Mouse (Mus musculus): ENCODE measurements at regions not wholly inside any gene's neighbourhood (a gene's known extent, or its start where the extent isn't known, plus 50 kb on each side); places are given as distances from the start of the nearest gene placed in this dataset.

GRCm38 (mm10) chr2:51443946-51444345 lies 183.4 kb upstream of the Tas2r134 start:
- H3K9ac ChIP-seq (ENCODE audit: control insufficient read depth, low read depth, low read length, poor library complexity, severe bottlenecking): no peak overlapping the region

DNA sequence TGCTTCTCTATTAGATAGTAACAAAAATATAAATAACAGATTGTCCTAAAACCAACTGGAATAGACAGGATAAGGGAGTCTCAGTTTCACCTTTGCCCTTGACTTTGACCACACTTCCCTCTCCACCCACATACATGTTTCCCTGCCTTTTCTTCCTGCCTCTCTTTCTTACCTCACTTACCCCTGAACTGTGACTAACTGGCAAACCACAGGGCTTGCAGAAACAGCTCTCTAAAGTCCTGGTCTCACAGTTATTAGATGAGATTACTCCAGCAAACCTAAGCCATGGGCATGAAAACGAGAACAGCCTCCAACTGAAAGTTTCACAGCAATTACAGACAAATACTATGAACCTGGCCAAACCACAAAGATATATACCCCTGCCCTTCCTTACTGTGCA lies 188.3 kb upstream of the Tas2r134 start:
- H3K27ac ChIP-seq (ENCODE audit: control insufficient read depth, low read depth, low read length): no peak overlapping the region
- no peak overlapping the region for H3K4me3 ChIP-seq (ENCODE audit: control insufficient read depth in 1 of 2, insufficient read depth in 1 of 2, low read depth in 2 of 2, low read length in 2 of 2)
- no peaks in the 10 kb centered on the region for H3K4me1 ChIP-seq (ENCODE audit: control insufficient read depth in 1 of 2, insufficient read depth in 2 of 2, low read length in 2 of 2)
- no peak overlapping the region for H3K9ac ChIP-seq (ENCODE audit: control insufficient read depth, low read depth, low read length, poor library complexity, severe bottlenecking)
- TF ChIP-seq ELF1 (IDR thresholded peaks at IDR 0.05; ENCODE audit: low read depth, low read length): no peak
- TF ChIP-seq KAT2A (conservative IDR thresholded peaks at IDR 0.05; ENCODE audit: low read depth, low read length): no peak
- no peak for TF ChIP-seq UBTF (IDR thresholded peaks at IDR 0.05; ENCODE audit: borderline replicate concordance, insufficient read depth, low read depth, low read length)
- no peak for TF ChIP-seq TBP (IDR thresholded peaks at IDR 0.05; ENCODE audit: low read depth, low read length)
- TF ChIP-seq POLR2AphosphoS5 (IDR thresholded peaks at IDR 0.05; ENCODE audit: borderline replicate concordance, low read depth, low read length): no peak
- TF ChIP-seq SIN3A (IDR thresholded peaks at IDR 0.05; ENCODE audit: low read length): no peak
- TF ChIP-seq JUND (IDR thresholded peaks at IDR 0.05; ENCODE audit: low read depth, low read length): no peak
- TF ChIP-seq MYB (IDR thresholded peaks at IDR 0.05; ENCODE audit: low read depth, low read length): no peak
- no peak for TF ChIP-seq CHD1 (IDR thresholded peaks at IDR 0.05; ENCODE audit: low read depth, low read length)
- no peak for TF ChIP-seq NRF1 (IDR thresholded peaks at IDR 0.05; ENCODE audit: insufficient read depth, low read depth, low read length, poor library complexity, severe bottlenecking)
- TF ChIP-seq CHD2 (IDR thresholded peaks at IDR 0.05; ENCODE audit: low read length): no peak
- no peak for TF ChIP-seq NELFE (IDR thresholded peaks at IDR 0.05; ENCODE audit: low read depth, low read length)
- no peak for TF ChIP-seq MXI1 (IDR thresholded peaks at IDR 0.05; ENCODE audit: low read depth, low read length)
- H3K36me3 ChIP-seq (ENCODE audit: control insufficient read depth in 1 of 2, insufficient read depth in 2 of 2, low read length in 2 of 2): no peaks in the 10 kb centered on the region
- no peaks in the 10 kb centered on the region for H3K9me3 ChIP-seq (replicated peaks; ENCODE audit: insufficient read depth, low read length)
- no peak for DNase-seq (ENCODE audit: low read depth, low spot score)
- no peaks in the 10 kb centered on the region for H3K79me2 ChIP-seq (ENCODE audit: control insufficient read depth, insufficient read depth, low read length, poor library complexity)
- no peaks in the 10 kb centered on the region; a peak in 1 of 4 replicates for H3K27me3 ChIP-seq (ENCODE audit: control insufficient read depth in 1 of 2, insufficient read depth in 2 of 2, low read length in 2 of 2)

More at GRCm38 (mm10) chr2:51443946-51444345, 183.4 kb upstream of the Tas2r134 start:
- no peak overlapping the region for H3K4me3 ChIP-seq (ENCODE audit: control insufficient read depth in 1 of 2, insufficient read depth in 1 of 2, low read depth in 2 of 2, low read length in 2 of 2)
- H3K4me1 ChIP-seq (ENCODE audit: control insufficient read depth in 1 of 2, insufficient read depth in 2 of 2, low read length in 2 of 2): no peaks in the 10 kb centered on the region
- H3K79me2 ChIP-seq (ENCODE audit: control insufficient read depth, insufficient read depth, low read length, poor library complexity): no peaks in the 10 kb centered on the region
- no peaks in the 10 kb centered on the region for H3K9me3 ChIP-seq (replicated peaks; ENCODE audit: insufficient read depth, low read length)
- no peaks in the 10 kb centered on the region; a peak in 1 of 4 replicates for H3K27me3 ChIP-seq (ENCODE audit: control insufficient read depth in 1 of 2, insufficient read depth in 2 of 2, low read length in 2 of 2)
- no peak for DNase-seq (ENCODE audit: low read depth, low spot score)
- H3K27ac ChIP-seq (ENCODE audit: control insufficient read depth, low read depth, low read length): no peak overlapping the region
- no peak for TF ChIP-seq SMC3 (IDR thresholded peaks at IDR 0.05; ENCODE audit: low read depth, low read length)
- no peak for TF ChIP-seq UBTF (IDR thresholded peaks at IDR 0.05; ENCODE audit: borderline replicate concordance, insufficient read depth, low read depth, low read length)
- TF ChIP-seq MYC (IDR thresholded peaks at IDR 0.05; ENCODE audit: low read depth, low read length): no peak
- no peak for TF ChIP-seq TBP (IDR thresholded peaks at IDR 0.05; ENCODE audit: low read depth, low read length)
- no peak for TF ChIP-seq MEF2A (IDR thresholded peaks at IDR 0.05; ENCODE audit: extremely low read depth, insufficient replicate concordance, low read depth, low read length, poor library complexity, severe bottlenecking)
- TF ChIP-seq EP300 (IDR thresholded peaks at IDR 0.05; ENCODE audit: low read depth in 1 of 2, low read length in 2 of 2): no peak
- no peak for TF ChIP-seq USF2 (IDR thresholded peaks at IDR 0.05; ENCODE audit: borderline replicate concordance in 1 of 2, insufficient read depth in 1 of 2, low read depth in 1 of 2, low read length in 2 of 2)
- TF ChIP-seq ZNF384 (IDR thresholded peaks at IDR 0.05; ENCODE audit: low read depth, low read length): no peak
- TF ChIP-seq GATA1 (IDR thresholded peaks at IDR 0.05; ENCODE audit: low read depth, low read length): no peak
- no peak for TF ChIP-seq KAT2A (conservative IDR thresholded peaks at IDR 0.05; ENCODE audit: low read depth, low read length)
- TF ChIP-seq POLR2A (IDR thresholded peaks at IDR 0.05; ENCODE audit: control insufficient read depth in 1 of 2, insufficient read depth in 1 of 2, low read depth in 1 of 2, low read length in 2 of 2, poor library complexity in 1 of 2): no peak
- no peak for TF ChIP-seq TCF12 (IDR thresholded peaks at IDR 0.05; ENCODE audit: low read depth, low read length)
- TF ChIP-seq TAL1 (IDR thresholded peaks at IDR 0.05; ENCODE audit: low read length): no peak
- TF ChIP-seq MAX (IDR thresholded peaks at IDR 0.05; ENCODE audit: low read length): no peak
- H3K36me3 ChIP-seq (ENCODE audit: control insufficient read depth in 1 of 2, insufficient read depth in 2 of 2, low read length in 2 of 2): no peaks in the 10 kb centered on the region

Data from MEL (cell line).